Mouse (Mus musculus): ENCODE results near the gene Wdr24.

Gene Wdr24

GRCm38 (mm10) chr17:25877025-25877424, 53.6 kb downstream of the Wdr24 start:
- DNase-seq (ENCODE audit: low spot score in 2 of 2): no peak

DNA sequence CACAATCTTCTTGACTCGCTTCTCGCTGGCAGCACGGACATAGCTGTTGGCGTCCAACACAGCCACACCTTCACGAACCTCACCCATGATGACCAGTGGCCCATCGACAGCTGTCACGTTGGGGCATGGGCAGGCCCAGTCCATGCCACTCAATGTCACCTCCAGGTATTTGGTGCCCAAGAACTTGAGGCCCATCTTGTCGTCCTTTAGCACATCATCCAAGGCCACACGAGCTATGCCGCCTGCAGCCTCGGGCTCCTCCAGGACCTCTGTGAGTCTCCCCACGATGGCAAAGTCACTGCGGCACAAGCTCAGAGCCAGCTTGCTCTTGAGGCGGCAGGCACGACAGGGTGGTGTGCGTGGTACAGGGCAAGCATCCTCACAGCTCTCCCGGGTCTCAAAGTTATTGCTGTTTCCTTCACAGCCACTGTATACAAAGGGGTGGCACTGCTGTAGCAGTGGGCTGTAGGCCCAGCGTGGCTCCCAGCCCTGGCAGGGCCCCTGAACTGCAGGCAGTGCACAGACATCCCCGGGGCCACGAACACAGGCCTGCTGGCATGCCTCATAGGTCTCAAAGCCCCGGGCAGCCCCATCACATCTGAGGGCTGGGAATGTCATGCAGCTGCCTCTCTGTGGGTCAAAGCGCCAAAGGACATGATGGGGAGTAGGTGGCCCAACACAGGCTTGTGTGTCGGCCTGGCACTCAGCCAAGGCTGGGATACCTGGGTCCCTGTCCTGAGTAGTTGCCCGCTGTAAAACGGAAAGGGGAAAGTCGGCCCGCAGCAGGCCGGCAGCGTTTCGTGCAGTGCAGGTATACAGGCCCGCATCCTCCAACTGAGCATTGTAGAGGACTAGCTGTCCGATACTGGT, 54.5 kb downstream of the Wdr24 start:
- no peak for DNase-seq (ENCODE audit: low spot score in 2 of 2)

Data from frontal cortex, postnatal 14 days (tissue).